Mouse (Mus musculus): ENCODE measurements around the gene Naaladl2. TPM values are rescaled to one million over a fixed set of nuclear protein-coding genes. Genes with fewer than 3 reads are reported as not detected.

The Naaladl2 gene
- total RNA-seq, 1 experiment: under 0.01 TPM

DNA sequence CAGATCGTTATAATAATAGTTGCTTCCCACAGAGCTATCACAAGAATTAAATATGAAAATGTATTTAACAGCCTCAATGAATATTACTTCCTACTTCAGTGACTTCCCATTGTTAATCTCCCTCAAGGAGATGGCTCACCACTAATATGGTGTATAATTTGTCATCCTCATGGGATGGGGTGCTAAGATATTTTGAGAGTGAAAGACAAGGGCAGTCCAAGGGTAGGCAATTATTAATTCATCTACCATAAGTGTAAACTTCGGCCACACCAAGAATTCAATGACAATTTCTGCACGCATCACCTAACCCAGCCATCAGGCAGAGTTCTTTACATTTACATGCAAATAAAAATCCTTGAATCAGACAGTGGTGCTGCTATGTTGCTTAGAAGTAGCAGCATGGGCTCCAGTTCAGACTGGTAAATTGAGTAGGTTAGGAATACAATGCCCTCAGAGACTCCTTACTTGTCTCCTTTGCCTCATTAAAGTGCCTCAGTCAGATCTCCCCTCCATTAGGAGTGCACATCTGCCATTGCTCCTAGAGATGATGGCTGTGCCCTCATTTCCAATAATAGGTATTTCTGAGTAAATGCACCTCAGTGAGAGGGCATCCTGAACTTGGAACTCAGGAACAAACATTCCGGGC lies 438.2 kb downstream of the Naaladl2 start:
- Histone ChIP-seq H3K4me3 (ENCODE audit: insufficient read depth in 1 of 2, low read depth in 1 of 2, low read length in 2 of 2, poor library complexity in 1 of 2, severe bottlenecking in 1 of 2) (no peak overlapping the region), H3K27ac (ENCODE audit: insufficient read depth, low read depth, low read length, poor library complexity, severe bottlenecking) (no peak overlapping the region), H3K9ac (ENCODE audit: insufficient read depth, low read depth, low read length, poor library complexity, severe bottlenecking) (no peak overlapping the region), H3K36me3 (ENCODE audit: control insufficient read depth, insufficient read depth, low read length, poor library complexity, severe bottlenecking) (no peaks in the 10 kb centered on the region), H3K9me3 (ENCODE audit: control insufficient read depth, insufficient read depth, low read depth, low read length) (no peaks in the 10 kb centered on the region), H3K4me1 (ENCODE audit: control insufficient read depth in 2 of 2, insufficient read depth in 2 of 2, low read length in 2 of 2, poor library complexity in 1 of 2) (no peaks in the 10 kb centered on the region)
- DNase-seq (ENCODE audit: low read depth, low spot score): no peak
- in situ Hi-C loops (cut with MboI; ENCODE audit: low sequenced_read_pairs in 2 of 2, unreplicated experiment in 2 of 2): no loop called here
- TF ChIP-seq ZC3H11A (IDR thresholded peaks at IDR 0.05; ENCODE audit: borderline replicate concordance, low read depth, low read length) (no peak), ZNF384 (IDR thresholded peaks at IDR 0.05; ENCODE audit: low read depth, low read length) (no peak), MAFK (IDR thresholded peaks at IDR 0.05; ENCODE audit: insufficient read depth, low read depth, low read length) (no peak), CHD2 (IDR thresholded peaks at IDR 0.05; ENCODE audit: low read depth, low read length) (no peak), HCFC1 (IDR thresholded peaks at IDR 0.05; ENCODE audit: borderline replicate concordance, insufficient read depth, low read length) (no peak)

DNA sequence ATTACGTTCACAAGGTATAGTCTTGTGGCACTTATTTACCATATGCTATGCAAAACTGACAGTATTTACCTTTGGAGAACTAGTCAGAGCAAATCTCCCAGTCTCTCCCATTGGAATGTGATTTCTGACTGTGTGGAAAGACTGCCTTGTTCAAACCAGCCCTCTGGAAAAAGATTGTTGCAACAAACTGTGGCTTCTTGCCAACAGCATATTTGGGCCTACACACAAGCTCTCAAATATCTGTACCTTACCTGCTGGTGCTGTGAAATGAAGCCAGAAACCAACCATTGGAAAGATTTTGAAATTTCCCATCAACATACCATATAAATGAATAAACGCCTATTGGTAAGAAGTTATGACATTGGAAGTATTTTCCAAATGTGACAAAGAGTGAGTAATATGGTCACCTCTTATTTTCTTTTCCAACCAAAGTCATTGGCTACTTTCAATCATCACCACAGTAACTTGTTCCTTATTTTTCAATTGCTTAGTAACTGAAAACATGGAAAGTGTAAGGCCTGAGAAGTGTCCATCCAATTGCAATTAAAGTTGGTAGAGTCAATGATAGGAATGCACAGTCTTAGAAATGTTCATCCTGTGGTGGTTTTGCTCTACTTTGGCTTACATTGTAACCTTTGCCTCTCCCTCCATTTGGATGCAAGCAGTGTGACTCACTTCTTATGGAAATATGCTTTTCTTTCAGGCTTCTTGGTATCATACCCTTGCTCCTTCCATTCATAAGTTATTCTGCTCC lies 453.7 kb downstream of the Naaladl2 start:
- in situ Hi-C loops (cut with MboI; ENCODE audit: low sequenced_read_pairs in 2 of 2, unreplicated experiment in 2 of 2): no loop called here
- Histone ChIP-seq H3K4me1 (ENCODE audit: control insufficient read depth in 2 of 2, insufficient read depth in 2 of 2, low read length in 2 of 2, poor library complexity in 1 of 2) (no peaks in the 10 kb centered on the region), H3K4me3 (ENCODE audit: insufficient read depth in 1 of 2, low read depth in 1 of 2, low read length in 2 of 2, poor library complexity in 1 of 2, severe bottlenecking in 1 of 2) (no peak overlapping the region), H3K9ac (ENCODE audit: insufficient read depth, low read depth, low read length, poor library complexity, severe bottlenecking) (no peak overlapping the region), H3K27ac (ENCODE audit: insufficient read depth, low read depth, low read length, poor library complexity, severe bottlenecking) (no peak overlapping the region), H3K9me3 (ENCODE audit: control insufficient read depth, insufficient read depth, low read depth, low read length) (no peaks in the 10 kb centered on the region), H3K36me3 (ENCODE audit: control insufficient read depth, insufficient read depth, low read length, poor library complexity, severe bottlenecking) (no peaks in the 10 kb centered on the region)
- no peak for TF ChIP-seq HCFC1 (IDR thresholded peaks at IDR 0.05; ENCODE audit: borderline replicate concordance, insufficient read depth, low read length)
- TF ChIP-seq CHD2 (IDR thresholded peaks at IDR 0.05; ENCODE audit: low read depth, low read length): no peak
- TF ChIP-seq MAFK (IDR thresholded peaks at IDR 0.05; ENCODE audit: insufficient read depth, low read depth, low read length): no peak
- TF ChIP-seq ZNF384 (IDR thresholded peaks at IDR 0.05; ENCODE audit: low read depth, low read length): no peak
- no peak for TF ChIP-seq ZC3H11A (IDR thresholded peaks at IDR 0.05; ENCODE audit: borderline replicate concordance, low read depth, low read length)
- DNase-seq (ENCODE audit: low read depth, low spot score): no peak

DNA sequence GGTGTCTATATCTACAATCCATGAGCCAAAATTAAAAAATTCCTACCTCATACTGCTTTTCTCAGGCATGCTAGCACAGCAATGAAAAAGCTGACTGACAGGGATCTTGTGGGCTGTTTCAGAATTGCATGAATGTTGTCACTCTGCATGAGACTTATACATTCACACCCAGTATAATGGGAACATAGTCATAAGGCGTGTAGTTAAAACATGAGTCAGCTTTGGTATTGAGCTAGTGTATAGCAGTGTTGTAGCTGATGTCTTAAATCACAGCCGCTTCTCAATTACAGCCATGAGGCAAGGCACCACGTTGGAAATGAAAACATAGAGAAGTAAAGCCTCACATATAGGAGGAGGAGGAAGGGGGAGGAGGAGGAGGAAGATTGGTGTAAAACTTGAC lies 473.6 kb downstream of the Naaladl2 start:
- no peak for TF ChIP-seq CHD2 (IDR thresholded peaks at IDR 0.05; ENCODE audit: low read depth, low read length)
- no peak for TF ChIP-seq HCFC1 (IDR thresholded peaks at IDR 0.05; ENCODE audit: borderline replicate concordance, insufficient read depth, low read length)
- no peak for TF ChIP-seq ZNF384 (IDR thresholded peaks at IDR 0.05; ENCODE audit: low read depth, low read length)
- TF ChIP-seq MAFK (IDR thresholded peaks at IDR 0.05; ENCODE audit: insufficient read depth, low read depth, low read length): no peak
- no peak for TF ChIP-seq ZC3H11A (IDR thresholded peaks at IDR 0.05; ENCODE audit: borderline replicate concordance, low read depth, low read length)
- H3K9ac ChIP-seq (ENCODE audit: insufficient read depth, low read depth, low read length, poor library complexity, severe bottlenecking): no peak overlapping the region
- H3K36me3 ChIP-seq (ENCODE audit: control insufficient read depth, insufficient read depth, low read length, poor library complexity, severe bottlenecking): no peaks in the 10 kb centered on the region
- no peak overlapping the region for H3K4me3 ChIP-seq (ENCODE audit: insufficient read depth in 1 of 2, low read depth in 1 of 2, low read length in 2 of 2, poor library complexity in 1 of 2, severe bottlenecking in 1 of 2)
- H3K27ac ChIP-seq (ENCODE audit: insufficient read depth, low read depth, low read length, poor library complexity, severe bottlenecking): no peak overlapping the region
- in situ Hi-C loops (cut with MboI; ENCODE audit: low sequenced_read_pairs in 2 of 2, unreplicated experiment in 2 of 2): no loop called here
- H3K9me3 ChIP-seq (ENCODE audit: control insufficient read depth, insufficient read depth, low read depth, low read length): no peaks in the 10 kb centered on the region
- H3K4me1 ChIP-seq (ENCODE audit: control insufficient read depth in 2 of 2, insufficient read depth in 2 of 2, low read length in 2 of 2, poor library complexity in 1 of 2): no peaks in the 10 kb centered on the region
- no peak for DNase-seq (ENCODE audit: low read depth, low spot score)

DNA sequence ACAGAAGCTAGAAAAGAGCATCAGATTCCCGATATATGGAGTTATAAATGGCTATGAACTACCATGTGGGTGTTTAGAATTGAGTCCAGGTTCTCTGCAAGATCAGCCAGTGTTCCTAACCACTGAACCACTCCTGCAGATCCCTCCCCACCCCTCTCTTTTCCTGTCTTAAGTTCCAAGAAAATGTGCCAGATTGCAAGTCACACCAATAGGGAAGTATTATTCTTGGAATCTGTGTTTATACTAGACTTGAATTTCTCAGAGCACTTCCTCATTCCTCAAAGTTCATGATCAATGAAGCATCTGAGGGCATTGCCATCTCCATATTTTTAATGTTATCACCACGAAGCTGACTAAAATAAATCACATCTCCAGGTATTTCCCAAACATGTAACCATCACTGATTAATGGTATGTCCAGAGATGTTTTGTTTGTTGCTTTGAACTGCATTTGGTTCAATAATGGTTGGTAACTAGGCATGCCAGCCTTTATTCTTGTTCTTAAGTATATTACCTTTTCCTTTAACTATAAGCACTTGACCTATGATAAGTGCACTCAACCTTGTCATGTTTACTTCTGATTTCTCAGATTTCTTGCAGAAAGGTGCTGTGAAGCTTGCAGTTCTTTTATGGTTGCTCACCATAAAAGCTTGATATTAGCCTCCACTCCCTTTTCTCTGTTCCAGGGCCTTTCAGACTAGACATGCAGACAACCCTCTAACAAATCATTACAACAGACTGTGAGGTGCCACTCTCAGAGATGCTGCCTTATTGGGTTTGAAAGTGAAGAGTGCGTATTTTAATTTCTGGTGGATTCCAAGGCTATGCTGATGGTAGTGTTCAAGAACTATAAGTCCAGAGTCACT lies 475.8 kb downstream of the Naaladl2 start:
- TF ChIP-seq CHD2 (IDR thresholded peaks at IDR 0.05; ENCODE audit: low read depth, low read length) (no peak), HCFC1 (IDR thresholded peaks at IDR 0.05; ENCODE audit: borderline replicate concordance, insufficient read depth, low read length) (no peak)
- in situ Hi-C loops (cut with MboI; ENCODE audit: low sequenced_read_pairs in 2 of 2, unreplicated experiment in 2 of 2): no loop called here

More for the DNA sequence above, 475.8 kb downstream of the Naaladl2 start:
- H3K9me3 ChIP-seq (ENCODE audit: control insufficient read depth, insufficient read depth, low read depth, low read length): no peaks in the 10 kb centered on the region
- no peaks in the 10 kb centered on the region for H3K4me1 ChIP-seq (ENCODE audit: control insufficient read depth in 2 of 2, insufficient read depth in 2 of 2, low read length in 2 of 2, poor library complexity in 1 of 2)
- no peaks in the 10 kb centered on the region for H3K36me3 ChIP-seq (ENCODE audit: control insufficient read depth, insufficient read depth, low read length, poor library complexity, severe bottlenecking)
- no peak for DNase-seq (ENCODE audit: low read depth, low spot score)
- H3K4me3 ChIP-seq (ENCODE audit: insufficient read depth in 1 of 2, low read depth in 1 of 2, low read length in 2 of 2, poor library complexity in 1 of 2, severe bottlenecking in 1 of 2): no peak overlapping the region
- no peak overlapping the region for H3K27ac ChIP-seq (ENCODE audit: insufficient read depth, low read depth, low read length, poor library complexity, severe bottlenecking)
- no peak overlapping the region for H3K9ac ChIP-seq (ENCODE audit: insufficient read depth, low read depth, low read length, poor library complexity, severe bottlenecking)
